Mouse (Mus musculus) c-Kit-positive CD71-positive TER-119-negative erythroid progenitor cells, embryonic 14.5 days (primary cell): ENCODE data around the gene Hoxa1.

Experiments
- DNase-seq: peaks from one replicate; pipeline ENCODE4 v3.0.0-alpha.2; 2013; ENCODE audit warnings: low read depth

The Hoxa1 gene

GRCm38 (mm10) chr6:52170898-52171223 is 12.7 kb upstream of the Hoxa1 start:
- no peak for DNase-seq

GRCm38 (mm10) chr6:52170166-52170897 is 12.2 kb upstream of the Hoxa1 start:
- DNase-seq = no peak

GRCm38 (mm10) chr6:52169499-52170165 is 11.5 kb upstream of the Hoxa1 start:
- DNase-seq = no peak

- no peak for DNase-seq
Measured at GRCm38 (mm10) chr6:52168191-52169055, 10.3 kb upstream of the Hoxa1 start.

GRCm38 (mm10) chr6:52167736-52168161 is 9.6 kb upstream of the Hoxa1 start:
- DNase-seq = no peak

- no peak for DNase-seq
Measured at GRCm38 (mm10) chr6:52167176-52167575, 9.1 kb upstream of the Hoxa1 start.

DNA sequence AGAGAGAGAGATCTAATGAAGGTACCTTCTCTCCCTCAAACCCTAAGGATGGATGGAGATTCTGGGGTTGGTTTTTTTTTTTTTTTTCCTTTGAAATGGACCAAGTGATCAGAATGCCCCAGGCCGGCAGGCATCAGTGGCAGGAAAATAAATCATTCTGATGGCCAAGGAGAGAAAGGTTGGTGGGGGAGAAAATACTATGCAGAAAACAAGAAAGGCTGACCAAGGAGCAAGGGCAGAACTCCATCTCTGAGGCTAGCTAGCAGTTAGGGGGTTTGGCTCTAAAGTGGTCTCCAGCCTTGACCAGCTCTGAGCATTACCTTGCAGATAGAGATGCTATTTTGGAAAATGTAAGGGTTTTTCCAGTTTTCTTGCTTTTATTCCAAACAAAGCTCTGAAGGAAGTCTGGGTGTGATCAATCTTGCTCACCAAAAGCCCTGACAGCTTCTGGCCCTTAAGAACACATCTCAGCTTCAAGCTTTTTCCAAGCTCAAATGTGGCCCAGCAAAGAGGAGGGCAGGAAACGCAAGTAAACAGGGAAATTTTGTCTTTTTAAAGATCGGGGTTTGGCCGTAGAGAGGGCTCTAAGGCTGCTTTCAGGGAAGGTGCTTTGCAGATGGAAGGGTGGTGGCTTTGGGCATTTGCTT is 8.4 kb upstream of the Hoxa1 start:
- no peak for DNase-seq

GRCm38 (mm10) chr6:52165441-52166370 is 7.6 kb upstream of the Hoxa1 start:
- no peak for DNase-seq

GRCm38 (mm10) chr6:52164626-52165440 is 6.7 kb upstream of the Hoxa1 start, which contains the start of gene Hoxa2:
Gene Hoxa2, minus strand, starts transcription at chr6:52164831.
- DNase-seq = no peak

DNA sequence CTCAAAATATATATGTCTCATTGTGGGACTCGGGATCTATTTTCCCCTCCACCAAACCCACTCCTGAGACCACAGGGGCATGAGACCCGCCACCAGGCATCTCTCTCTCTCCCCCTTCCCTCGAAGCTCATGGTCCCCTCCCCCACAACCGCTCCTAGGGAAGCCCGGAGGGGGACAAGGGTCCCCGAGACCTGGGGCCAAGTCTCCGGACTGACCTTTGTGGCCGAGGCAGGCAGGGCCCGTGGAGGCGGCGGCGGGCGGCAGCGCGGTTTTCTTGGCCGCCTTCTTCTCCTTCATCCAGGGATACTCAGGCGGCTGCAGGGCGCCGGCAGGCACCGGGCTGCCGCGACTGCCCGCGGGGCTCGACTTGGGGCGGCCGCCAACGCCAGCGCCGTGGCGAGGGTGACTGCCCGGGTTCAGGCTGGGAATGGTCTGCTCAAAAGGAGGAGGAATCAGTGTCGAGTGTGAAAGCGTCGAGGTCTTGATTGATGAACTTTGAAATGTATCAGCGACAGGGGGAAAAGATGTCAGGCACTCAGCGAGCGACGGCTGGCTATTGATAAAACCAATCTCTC is 6.0 kb upstream of the Hoxa1 start:
- no peak for DNase-seq

DNA sequence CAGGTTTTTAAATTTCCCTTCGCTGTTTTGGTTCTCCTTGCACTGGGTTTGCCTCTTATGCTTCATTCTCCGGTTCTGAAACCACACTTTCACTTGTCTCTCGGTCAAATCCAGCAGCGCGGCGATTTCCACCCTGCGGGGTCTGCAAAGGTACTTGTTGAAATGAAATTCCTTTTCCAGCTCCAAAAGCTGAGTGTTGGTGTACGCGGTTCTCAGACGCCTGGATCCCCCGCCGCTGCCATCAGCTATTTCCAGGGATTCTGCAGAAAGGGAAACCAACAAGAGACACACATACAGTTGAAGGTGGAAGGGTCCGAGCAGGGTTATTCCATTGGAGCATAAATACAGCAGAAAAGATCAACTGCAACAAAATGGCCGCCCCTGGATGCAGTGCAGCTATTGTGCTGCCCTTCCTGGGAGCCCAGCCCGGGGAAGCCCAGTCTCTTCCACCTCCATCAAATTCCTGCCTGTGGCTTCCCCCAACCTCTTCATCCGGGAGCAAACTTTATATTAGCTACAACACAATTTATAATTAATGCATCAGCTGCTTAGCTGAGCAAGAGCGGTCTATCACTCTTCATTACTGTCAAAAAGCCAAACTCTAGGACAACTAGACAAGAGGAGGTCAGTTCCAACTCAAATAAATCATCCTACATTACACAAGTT is 5.4 kb upstream of the Hoxa1 start:
- DNase-seq = no peak

- DNase-seq = no peak
Measured at GRCm38 (mm10) chr6:52162611-52163365, 4.7 kb upstream of the Hoxa1 start.

GRCm38 (mm10) chr6:52162093-52162380 is 3.9 kb upstream of the Hoxa1 start:
- no peak for DNase-seq

GRCm38 (mm10) chr6:52161336-52162092 is 3.4 kb upstream of the Hoxa1 start:
- no peak for DNase-seq

GRCm38 (mm10) chr6:52160511-52161335 is 2.6 kb upstream of the Hoxa1 start:
- DNase-seq = no peak

GRCm38 (mm10) chr6:52159979-52160378 is 1.9 kb upstream of the Hoxa1 start:
- DNase-seq = no peak

GRCm38 (mm10) chr6:52159164-52159761 is 1.1 kb upstream of the Hoxa1 start:
- no peak for DNase-seq
